Mouse (Mus musculus): ENCODE measurements at regions not wholly inside any gene's neighbourhood (a gene's known extent, or its start where the extent isn't known, plus 50 kb on each side); places are given as distances from the start of the nearest gene placed in this dataset.

DNA sequence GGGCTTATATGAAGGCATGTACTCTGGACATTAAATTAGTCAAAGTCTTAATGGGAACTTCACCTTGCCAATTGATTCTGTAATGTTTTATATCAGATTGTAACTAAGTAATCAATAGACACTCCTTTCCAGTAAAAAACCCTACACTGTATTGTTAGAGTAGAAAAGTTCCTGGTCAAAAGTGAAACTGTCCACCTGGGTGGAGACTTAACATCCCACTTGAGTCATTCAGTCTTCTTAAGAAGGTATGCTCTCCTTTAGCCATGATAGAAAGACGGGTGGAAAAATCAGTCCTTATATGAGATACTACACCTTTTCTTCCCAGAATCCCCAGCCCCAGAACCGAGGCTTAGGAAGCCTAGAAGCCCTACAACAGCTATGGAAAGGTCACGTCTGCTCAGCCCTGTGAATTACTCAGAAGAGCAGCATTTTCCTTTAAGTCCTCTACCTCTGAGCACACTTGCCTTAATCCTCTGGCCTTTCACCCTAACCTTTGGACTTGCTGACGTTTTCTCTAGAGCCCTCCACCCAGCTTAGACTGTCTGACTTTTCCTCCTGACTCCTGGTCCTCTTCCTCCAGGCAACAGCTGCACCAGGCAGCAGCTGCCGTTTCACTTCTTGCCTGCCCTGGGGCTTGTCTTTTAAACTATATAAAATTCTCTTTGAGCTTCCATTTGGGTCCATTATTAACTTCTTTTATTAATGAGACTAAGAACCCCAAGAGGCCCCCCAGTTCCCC is 93.4 kb upstream of the Ankrd50 start:
- TF ChIP-seq CTCF (IDR thresholded peaks at IDR 0.05; ENCODE audit: extremely low read depth, insufficient read depth, insufficient read length, insufficient replicate concordance), result no peak
- no peak for TF ChIP-seq POLR2A (IDR thresholded peaks at IDR 0.05; ENCODE audit: low read depth, low read length)

Measured in spleen, adult 2 months (tissue).